ENCODE assay signal across 9 mouse cellular contexts in the genomic region with DNA sequence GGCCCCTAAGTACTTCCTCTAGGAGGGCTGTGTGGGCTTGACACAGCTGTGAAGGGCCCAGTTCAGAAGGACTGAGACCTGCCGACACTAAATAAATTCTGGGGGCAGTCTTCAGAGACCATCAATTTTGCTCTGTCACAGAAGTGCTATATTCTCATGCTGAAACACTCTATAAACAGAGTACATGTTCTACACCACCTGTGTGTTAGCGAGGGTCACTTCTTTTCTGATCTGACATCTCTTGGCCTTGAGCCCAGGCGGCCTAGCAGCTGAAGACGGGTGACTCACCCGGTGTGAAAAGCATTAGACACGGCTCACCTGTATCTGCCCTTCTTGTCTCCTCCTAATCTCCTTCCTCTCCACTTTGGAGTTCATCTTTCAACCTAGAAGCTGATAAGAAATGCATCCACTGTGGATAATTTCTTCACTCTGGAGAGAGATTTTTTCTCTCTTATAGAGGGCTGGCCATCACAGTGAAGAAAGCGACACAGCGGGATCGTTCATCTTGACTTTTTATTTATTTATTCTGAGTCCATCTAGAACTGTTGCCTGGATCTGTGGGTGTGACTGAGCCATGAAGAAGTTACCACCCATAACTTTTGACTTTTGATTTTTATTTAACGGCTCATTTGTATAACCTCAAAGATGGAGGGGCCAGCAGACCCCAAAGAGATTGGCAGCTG.
DNase-seq lines count a peak whose midpoint lies in the region; ATAC-seq lines count a peak whose summit lies in the region.
"Had no signal": no experiment of that assay in that cellular context is flagged by ENCODE, and none has a peak within 500 bp of the region (broad histone marks: within the 10 kb centered on the region; RNA-seq: fewer than 3 reads in every experiment).

No protein-coding gene starts in this region.

- 17% methylated on average over 10 of the region's 10 CpGs for WGBS in kidney, embryonic 15.5 days
- WGBS in forebrain, embryonic 15.5 days, result 19% methylated on average over 10 of the region's 10 CpGs
- 30% methylated on average over 10 of the region's 10 CpGs for WGBS in midbrain, embryonic 12.5 days

- H3K36me3 ChIP-seq in kidney, embryonic 15.5 days, result no peaks in the 10 kb centered on the region
- H3K36me3 ChIP-seq in forebrain, embryonic 15.5 days, result no peaks in the 10 kb centered on the region
- no peaks in the 10 kb centered on the region for H3K36me3 ChIP-seq in midbrain, embryonic 12.5 days

- 0 out of 2 replicates have a peak overlapping the region, but pooled peaks have one; percentile 15 for H3K4me3 ChIP-seq in kidney, embryonic 15.5 days (replicated peaks)
- H3K4me3 ChIP-seq in forebrain, embryonic 15.5 days, result no peak overlapping the region
- H3K4me3 ChIP-seq in midbrain, embryonic 12.5 days, result no peak overlapping the region

- peak; percentile 35 for ATAC-seq in kidney, embryonic 15.5 days (replicated peaks; ENCODE audit: low FRiP score)
- ATAC-seq in forebrain, embryonic 15.5 days (replicated peaks), result no peak
- ATAC-seq in midbrain, embryonic 12.5 days (ENCODE audit: low FRiP score, low read depth), result peak; percentile 16; the same call in 1 of the 2 replicates
- ATAC-seq: Patski had no signal

- H3K4me2 ChIP-seq in kidney, embryonic 15.5 days, result peak overlapping the region; percentile 49
- peak overlapping the region; percentile 41 for H3K4me2 ChIP-seq in forebrain, embryonic 15.5 days (replicated peaks)
- peak overlapping the region; percentile 44 for H3K4me2 ChIP-seq in midbrain, embryonic 12.5 days (replicated peaks)

- no peak overlapping the region for H3K9ac ChIP-seq in kidney, embryonic 15.5 days
- no peak overlapping the region for H3K9ac ChIP-seq in forebrain, embryonic 15.5 days (replicated peaks)
- no peak overlapping the region for H3K9ac ChIP-seq in midbrain, embryonic 12.5 days (replicated peaks)

- DNase-seq in kidney, adult 8-10 months, result no peak
- peak; percentile 82 to 87 for DNase-seq in cerebellum, postnatal 10 days
- no peak for DNase-seq in layer of hippocampus, postnatal 36 days
- no peak for DNase-seq in thymus, postnatal 14 days
- DNase-seq in adipocyte (ENCODE audit: low spot score), result no peak

- H3K4me1 ChIP-seq in kidney, embryonic 15.5 days, result peaks cover 45% of the 10 kb centered on the region
- peaks cover 46% of the 10 kb centered on the region for H3K4me1 ChIP-seq in forebrain, embryonic 15.5 days
- peaks cover 46% of the 10 kb centered on the region for H3K4me1 ChIP-seq in midbrain, embryonic 12.5 days

- peak overlapping the region; percentile 76 for H3K27ac ChIP-seq in kidney, embryonic 15.5 days
- H3K27ac ChIP-seq in forebrain, embryonic 15.5 days (replicated peaks), result peak overlapping the region; percentile 88
- H3K27ac ChIP-seq in midbrain, embryonic 12.5 days (replicated peaks), result peak overlapping the region; percentile 76

- H3K9me3 ChIP-seq in kidney, embryonic 15.5 days (replicated peaks), result no peaks in the 10 kb centered on the region
- H3K9me3 ChIP-seq in forebrain, embryonic 15.5 days, result no peaks in the 10 kb centered on the region
- no peaks in the 10 kb centered on the region for H3K9me3 ChIP-seq in midbrain, embryonic 12.5 days

- no peaks in the 10 kb centered on the region for H3K27me3 ChIP-seq in kidney, embryonic 15.5 days
- H3K27me3 ChIP-seq in forebrain, embryonic 15.5 days, result no peaks in the 10 kb centered on the region
- peaks cover 6% of the 10 kb centered on the region; the same call in 1 of the 2 replicates for H3K27me3 ChIP-seq in midbrain, embryonic 12.5 days

Comparison
In these comparisons a context has a peak if more than half of its experiments do, and no peak if none do; other contexts are left out.
1. DNase-seq: peak in cerebellum, postnatal 10 days (2 of 2); none in kidney, adult 8-10 months (0 of 2), layer of hippocampus, postnatal 36 days (0 of 2), thymus, postnatal 14 days (single experiment) and adipocyte (single experiment).
2. Peak in every context shown above with its lines, with median percentiles within 50 percentile points of each other: H3K27ac ChIP-seq and H3K4me2 ChIP-seq.